Comparison of ENCODE assay signal across 14 mouse cellular contexts in genomic region chr7:4794631-4795168, GRCm38 (mm10). TPM values are rescaled to one million over a fixed set of nuclear protein-coding genes. Genes with fewer than 3 reads are reported as not detected.
DNase-seq lines count a peak whose midpoint lies in the region; ATAC-seq and TF ChIP-seq lines count a peak whose summit lies in the region.
"Had no signal": no experiment of that assay in that cellular context is flagged by ENCODE, and none has a peak within 500 bp of the region (broad histone marks: within the 10 kb centered on the region; RNA-seq: fewer than 3 reads in every experiment).

No protein-coding gene starts in this region.

- peaks cover 57% of the 10 kb centered on the region for H3K36me3 ChIP-seq in megakaryocyte, embryonic 14.5 days (replicated peaks; ENCODE audit: low read length)
- H3K36me3 ChIP-seq in intestine, postnatal 0 days (ENCODE audit: control insufficient read depth, insufficient read depth) = peaks cover 18% of the 10 kb centered on the region
- H3K36me3 ChIP-seq in stomach, embryonic 15.5 days = peaks cover 27% of the 10 kb centered on the region

- intact Hi-C loops in gastrocnemius, adult 2 months (cut with DNase I) = loop anchor here (5.0 to 10.0 kb wide), 2 partner anchors 140 to 172 kb away; partner anchors contain the start of gene Ppp6r1

- TF ChIP-seq CTCF in gastrocnemius, adult 2 months (IDR thresholded peaks at IDR 0.05) = no peak
- TF ChIP-seq CTCF in intestine, postnatal 0 days (IDR thresholded peaks at IDR 0.05; ENCODE audit: low read depth) = no peak

- H3K4me3 ChIP-seq in gastrocnemius, adult 2 months = 0 out of 2 replicates have a peak overlapping the region, but pooled peaks have one; percentile 5
- peak overlapping the region; percentile 62 for H3K4me3 ChIP-seq in megakaryocyte, embryonic 14.5 days (replicated peaks)
- no peak overlapping the region for H3K4me3 ChIP-seq in intestine, postnatal 0 days (ENCODE audit: low read depth, low read length)
- H3K4me3 ChIP-seq in stomach, embryonic 15.5 days (replicated peaks) = no peak overlapping the region

- no peak for DNase-seq in gastrocnemius, adult 2 months
- no peak for DNase-seq in gastrocnemius, postnatal 10 days
- no peak for DNase-seq in cerebellum, adult 8-10 months
- no peak for DNase-seq in layer of hippocampus, postnatal 25 days (ENCODE audit: extremely low spot score in 1 of 2, low spot score in 1 of 2)
- DNase-seq: B cell, adult 2 months; cerebellum, adult 9-10 months; forebrain, postnatal 0 days had no signal

- no peak for ATAC-seq in megakaryocyte, adult 5-6 weeks (ENCODE audit: poor library complexity, severe bottlenecking)
- ATAC-seq in intestine, postnatal 0 days = peak; percentile 57
- no peak for ATAC-seq in stomach, embryonic 15.5 days (ENCODE audit: insufficient read depth, low FRiP score, low read depth)
- ATAC-seq: activated CD4-positive, CD25-positive, alpha-beta regulatory T cell, adult 4 months; forebrain, postnatal 0 days had no signal

- no peak overlapping the region for H3K27ac ChIP-seq in gastrocnemius, adult 2 months
- H3K27ac ChIP-seq in intestine, postnatal 0 days (ENCODE audit: low read depth, low read length) = peak overlapping the region; percentile 94
- no peak overlapping the region for H3K27ac ChIP-seq in stomach, embryonic 15.5 days

- H3K4me2 ChIP-seq in intestine, postnatal 0 days (replicated peaks; ENCODE audit: low read depth) = peak overlapping the region; percentile 75; the same call in 1 of the 2 replicates
- H3K4me2 ChIP-seq in stomach, embryonic 15.5 days = peak overlapping the region; percentile 71

- no peaks in the 10 kb centered on the region for H3K9me3 ChIP-seq in megakaryocyte, embryonic 14.5 days
- H3K9me3 ChIP-seq in intestine, postnatal 0 days (ENCODE audit: control insufficient read depth) = no peaks in the 10 kb centered on the region
- H3K9me3 ChIP-seq in stomach, embryonic 15.5 days = no peaks in the 10 kb centered on the region

- H3K4me1 ChIP-seq in megakaryocyte, embryonic 14.5 days = peaks cover 39% of the 10 kb centered on the region
- no peaks in the 10 kb centered on the region for H3K4me1 ChIP-seq in intestine, postnatal 0 days (replicated peaks; ENCODE audit: control insufficient read depth, insufficient read depth, low read length)
- H3K4me1 ChIP-seq in stomach, embryonic 15.5 days = peaks cover 13% of the 10 kb centered on the region; the same call in 1 of the 2 replicates

- H3K27me3 ChIP-seq in megakaryocyte, embryonic 14.5 days (replicated peaks) = no peaks in the 10 kb centered on the region
- H3K27me3 ChIP-seq in intestine, postnatal 0 days (replicated peaks; ENCODE audit: control insufficient read depth, insufficient read depth, low read length) = no peaks in the 10 kb centered on the region
- H3K27me3 ChIP-seq in stomach, embryonic 15.5 days (replicated peaks) = no peaks in the 10 kb centered on the region

- peak overlapping the region; percentile 92; the same call in 1 of the 2 replicates for H3K9ac ChIP-seq in intestine, postnatal 0 days (ENCODE audit: low read depth, low read length)
- H3K9ac ChIP-seq in stomach, embryonic 15.5 days = no peak overlapping the region

- WGBS in intestine, postnatal 0 days = 44% methylated on average over 3 of the region's 3 CpGs
- WGBS in stomach, embryonic 15.5 days = 69% methylated on average over 3 of the region's 3 CpGs

RNA-seq across cellular contexts. Expression of gene Rpl28, which starts 2.0 kb away (rescaled TPM):
- total RNA-seq in gastrocnemius, adult 2 months (2021) = 100 to 1,000 TPM; 483 to 569 TPM
- 100 to 1,000 TPM; 796 to 873 TPM for total RNA-seq in gastrocnemius, postnatal 10 days (2021)
- polyA plus RNA-seq in megakaryocyte, embryonic 14.5 days (2012; ENCODE audit: insufficient read depth, low replicate concordance) = 3,598 and 12,997 TPM in 2 replicates
- 1,340 and 1,433 TPM in 2 replicates for total RNA-seq in megakaryocyte, adult 5-6 weeks (2015)
- 535 and 673 TPM in 2 replicates for total RNA-seq in megakaryocyte, adult 5-6 weeks (2017)
- 419 and 467 TPM in 2 replicates for polyA plus RNA-seq in intestine, postnatal 0 days (2015; fragmentation: Nextera tagmentation; extraction: Ambion mirVana)
- 309 and 356 TPM in 2 replicates for polyA plus RNA-seq in stomach, embryonic 15.5 days (2015; fragmentation: Nextera tagmentation; extraction: Ambion mirVana)
- total RNA-seq in layer of hippocampus, postnatal 25 days (2021) = 100 to 1,000 TPM; 484 to 506 TPM

RNA-seq across cellular contexts. Expression of gene Tmem238, which starts 5.2 kb away (rescaled TPM):
- 10 to 100 TPM in 1 of 2 experiments, 1 to 10 TPM in 1; 8.0 to 10.6 TPM for total RNA-seq in gastrocnemius, adult 2 months (2021)
- total RNA-seq in gastrocnemius, postnatal 10 days (2021) = 1 to 10 TPM; 3.5 to 6.3 TPM
- 29.3 and 145 TPM in 2 replicates for polyA plus RNA-seq in megakaryocyte, embryonic 14.5 days (2012; ENCODE audit: insufficient read depth, low replicate concordance)
- 1.3 and 3.0 TPM in 2 replicates for total RNA-seq in megakaryocyte, adult 5-6 weeks (2015)
- 0.61 and 2.5 TPM in 2 replicates for total RNA-seq in megakaryocyte, adult 5-6 weeks (2017)
- 74.3 and 75.5 TPM in 2 replicates for polyA plus RNA-seq in intestine, postnatal 0 days (2015; fragmentation: Nextera tagmentation; extraction: Ambion mirVana)
- 35.4 and 36.4 TPM in 2 replicates for polyA plus RNA-seq in stomach, embryonic 15.5 days (2015; fragmentation: Nextera tagmentation; extraction: Ambion mirVana)
- total RNA-seq in layer of hippocampus, postnatal 25 days (2021) = 1 to 10 TPM; 2.2 to 2.6 TPM

RNA-seq across cellular contexts. Expression of gene Tmem190, which starts 12.0 kb away (rescaled TPM):
- total RNA-seq in gastrocnemius, adult 2 months (2021) = not detected
- not detected for total RNA-seq in gastrocnemius, postnatal 10 days (2021)
- not detected in 2 replicates for polyA plus RNA-seq in megakaryocyte, embryonic 14.5 days (2012; ENCODE audit: insufficient read depth, low replicate concordance)
- not detected in 2 replicates for total RNA-seq in megakaryocyte, adult 5-6 weeks (2015)
- total RNA-seq in megakaryocyte, adult 5-6 weeks (2017) = not detected in 2 replicates
- 0.59 TPM in 1 of 2 replicates, not detected in the other for polyA plus RNA-seq in intestine, postnatal 0 days (2015; fragmentation: Nextera tagmentation; extraction: Ambion mirVana)
- 1.2 and 1.4 TPM in 2 replicates for polyA plus RNA-seq in stomach, embryonic 15.5 days (2015; fragmentation: Nextera tagmentation; extraction: Ambion mirVana)
- total RNA-seq in layer of hippocampus, postnatal 25 days (2021) = not detected
- total RNA-seq: forebrain, postnatal 0 days; layer of hippocampus, adult 18-20 months had no signal
- polyA plus RNA-seq: activated CD4-positive, CD25-positive, alpha-beta regulatory T cell, adult 4 months; forebrain, postnatal 0 days; heart, embryonic 16.5 days had no signal

RNA-seq across cellular contexts. Expression of gene Il11, which starts 12.0 kb away (rescaled TPM):
- total RNA-seq in gastrocnemius, adult 2 months (2021) = not detected
- under 1 TPM; 0.20 to 0.31 TPM for total RNA-seq in gastrocnemius, postnatal 10 days (2021)
- polyA plus RNA-seq in megakaryocyte, embryonic 14.5 days (2012; ENCODE audit: insufficient read depth, low replicate concordance) = 0.26 and 1.9 TPM in 2 replicates
- total RNA-seq in megakaryocyte, adult 5-6 weeks (2015) = not detected in 2 replicates
- total RNA-seq in megakaryocyte, adult 5-6 weeks (2017) = not detected in 2 replicates
- 0.12 and 0.30 TPM in 2 replicates for polyA plus RNA-seq in intestine, postnatal 0 days (2015; fragmentation: Nextera tagmentation; extraction: Ambion mirVana)
- 0.13 and 0.22 TPM in 2 replicates for polyA plus RNA-seq in stomach, embryonic 15.5 days (2015; fragmentation: Nextera tagmentation; extraction: Ambion mirVana)
- under 1 TPM; 0.27 to 0.49 TPM for total RNA-seq in layer of hippocampus, postnatal 25 days (2021)
- polyA plus RNA-seq: activated CD4-positive, CD25-positive, alpha-beta regulatory T cell, adult 4 months had no signal

RNA-seq across cellular contexts. Expression of gene Ube2s, which starts 17.7 kb away (rescaled TPM):
- 10 to 100 TPM; 76.4 to 82.7 TPM for total RNA-seq in gastrocnemius, adult 2 months (2021)
- 100 to 1,000 TPM in 1 of 2 experiments, 10 to 100 TPM in 1; 91.1 to 107 TPM for total RNA-seq in gastrocnemius, postnatal 10 days (2021)
- 217 and 258 TPM in 2 replicates for polyA plus RNA-seq in megakaryocyte, embryonic 14.5 days (2012; ENCODE audit: insufficient read depth, low replicate concordance)
- 313 and 324 TPM in 2 replicates for total RNA-seq in megakaryocyte, adult 5-6 weeks (2015)
- total RNA-seq in megakaryocyte, adult 5-6 weeks (2017) = 178 and 185 TPM in 2 replicates
- 116 and 126 TPM in 2 replicates for polyA plus RNA-seq in intestine, postnatal 0 days (2015; fragmentation: Nextera tagmentation; extraction: Ambion mirVana)
- polyA plus RNA-seq in stomach, embryonic 15.5 days (2015; fragmentation: Nextera tagmentation; extraction: Ambion mirVana) = 306 and 315 TPM in 2 replicates
- total RNA-seq in layer of hippocampus, postnatal 25 days (2021) = 100 to 1,000 TPM in 1 of 2 experiments, 10 to 100 TPM in 1; 97.7 to 112 TPM

Comparison
In these comparisons a context has a peak if more than half of its experiments do, and no peak if none do; other contexts are left out.
1. H3K4me3 ChIP-seq: peak in gastrocnemius, adult 2 months (single experiment) and megakaryocyte, embryonic 14.5 days (single experiment); none in intestine, postnatal 0 days (single experiment) and stomach, embryonic 15.5 days (single experiment).